10 mouse cellular contexts compared by ENCODE assay signal in the genomic region with DNA sequence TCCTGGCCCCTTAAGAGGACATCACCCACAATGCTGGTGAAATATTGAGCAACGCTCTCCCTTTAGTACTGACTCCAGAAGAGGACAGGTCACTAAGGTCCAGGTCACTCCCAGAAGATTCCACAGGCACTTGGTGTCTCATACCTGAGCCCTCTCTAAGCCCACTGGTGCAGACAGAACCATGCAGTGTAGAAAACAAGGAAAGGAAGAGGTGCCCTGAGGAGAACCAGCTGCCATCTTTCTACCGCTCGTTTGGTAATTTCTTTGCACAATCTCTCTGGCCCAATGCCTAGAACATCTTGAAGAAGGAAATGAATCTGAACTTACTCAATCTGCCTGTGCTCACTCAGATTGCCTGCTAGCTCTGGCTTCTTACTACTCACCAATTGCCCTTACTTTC. TPM values are rescaled to one million over a fixed set of nuclear protein-coding genes. Genes with fewer than 3 reads are reported as not detected.
DNase-seq lines count a peak whose midpoint lies in the region; ATAC-seq and TF ChIP-seq lines count a peak whose summit lies in the region.
"Had no signal": no experiment of that assay in that cellular context is flagged by ENCODE, and none has a peak within 500 bp of the region (broad histone marks: within the 10 kb centered on the region; RNA-seq: fewer than 3 reads in every experiment).

No protein-coding gene starts in this region.

- no peaks in the 10 kb centered on the region for H3K36me3 ChIP-seq in kidney, adult 2 months (ENCODE audit: control insufficient read depth, insufficient read depth, low read length)
- no peaks in the 10 kb centered on the region for H3K36me3 ChIP-seq in MEL (ENCODE audit: control insufficient read depth in 1 of 2, insufficient read depth in 2 of 2, low read length in 2 of 2)
- no peaks in the 10 kb centered on the region for H3K36me3 ChIP-seq in lung, embryonic 15.5 days

- no peak for TF ChIP-seq POLR2A in kidney, adult 2 months (IDR thresholded peaks at IDR 0.05; ENCODE audit: low read depth, low read length)
- TF ChIP-seq POLR2A in MEL (IDR thresholded peaks at IDR 0.05; ENCODE audit: control insufficient read depth in 1 of 2, insufficient read depth in 1 of 2, low read depth in 1 of 2, low read length in 2 of 2, poor library complexity in 1 of 2), result no peak

- TF ChIP-seq RAD21 in MEL (IDR thresholded peaks at IDR 0.05; ENCODE audit: low read depth, low read length), result no peak

- H3K4me3 ChIP-seq in kidney, adult 2 months (ENCODE audit: insufficient read depth, low read depth, low read length), result peak overlapping the region; percentile 38; the same call in 1 of the 2 replicates
- H3K4me3 ChIP-seq in MEL (ENCODE audit: control insufficient read depth in 1 of 2, insufficient read depth in 1 of 2, low read depth in 2 of 2, low read length in 2 of 2), result no peak overlapping the region
- H3K4me3 ChIP-seq in lung, embryonic 15.5 days, result no peak overlapping the region

- H3K9ac ChIP-seq in MEL (ENCODE audit: control insufficient read depth, low read depth, low read length, poor library complexity, severe bottlenecking), result no peak overlapping the region
- H3K9ac ChIP-seq in lung, embryonic 15.5 days, result no peak overlapping the region

- no peak for TF ChIP-seq EP300 in MEL (IDR thresholded peaks at IDR 0.05; ENCODE audit: low read depth in 1 of 2, low read length in 2 of 2)

- H3K4me2 ChIP-seq in lung, embryonic 15.5 days, result no peak overlapping the region

- TF ChIP-seq CTCF in kidney, adult 2 months (conservative IDR thresholded peaks at IDR 0.05; ENCODE audit: insufficient read depth, insufficient read length, low read depth, low read length), result no peak
- TF ChIP-seq CTCF in MEL (IDR thresholded peaks at IDR 0.05 in 2 of 3, conservative IDR thresholded peaks at IDR 0.05 in 1 of 3; ENCODE audit: control insufficient read depth in 1 of 3, insufficient read depth in 1 of 3, low read depth in 2 of 3, low read length in 3 of 3, poor library complexity in 1 of 3, severe bottlenecking in 1 of 3), result no peak

- DNase-seq in kidney, adult 2 months, result peak; percentile 71
- DNase-seq in kidney, postnatal 4 days, result no peak
- no peak for DNase-seq in MEL (ENCODE audit: low read depth, low spot score)
- peak; percentile 75 for DNase-seq in brain, adult 2 months (ENCODE audit: low read depth, low spot score)
- no peak for DNase-seq in yolk sac, embryonic 10.5 days (ENCODE audit: low spot score)
- no peak for DNase-seq in neural tube, embryonic 10.5 days (ENCODE audit: extremely low spot score, low spot score)
- DNase-seq in left cerebral cortex, adult 11 months (ENCODE audit: low spot score), result no peak
- DNase-seq: thymus, adult 18-20 months had no signal

- H3K79me2 ChIP-seq in MEL (ENCODE audit: control insufficient read depth, insufficient read depth, low read length, poor library complexity), result no peaks in the 10 kb centered on the region

- H3K9me3 ChIP-seq in MEL (replicated peaks; ENCODE audit: insufficient read depth, low read length), result no peaks in the 10 kb centered on the region
- H3K9me3 ChIP-seq in lung, embryonic 15.5 days, result no peaks in the 10 kb centered on the region

- peak; percentile 54; the same call in 1 of the 2 replicates for ATAC-seq in lung, embryonic 15.5 days (ENCODE audit: borderline replicate concordance, extremely low read depth, low FRiP score, low TSS enrichment)
- ATAC-seq: intestine, embryonic 16.5 days had no signal

- 52% methylated on average over 3 of the region's 3 CpGs for WGBS in kidney, adult 2 months
- WGBS in lung, embryonic 15.5 days, result 63% methylated on average over 3 of the region's 3 CpGs

- peak overlapping the region; percentile 54; the same call in 1 of the 2 replicates for H3K27ac ChIP-seq in kidney, adult 2 months (ENCODE audit: insufficient read depth, low read depth, low read length)
- no peak overlapping the region for H3K27ac ChIP-seq in MEL (ENCODE audit: control insufficient read depth, low read depth, low read length)
- peak overlapping the region; percentile 63 for H3K27ac ChIP-seq in lung, embryonic 15.5 days

- no peaks in the 10 kb centered on the region for H3K27me3 ChIP-seq in kidney, adult 2 months (replicated peaks; ENCODE audit: control insufficient read depth, insufficient read depth, low read length)
- H3K27me3 ChIP-seq in MEL (ENCODE audit: control insufficient read depth in 1 of 2, insufficient read depth in 2 of 2, low read length in 2 of 2), result no peaks in the 10 kb centered on the region
- H3K27me3 ChIP-seq in lung, embryonic 15.5 days, result no peaks in the 10 kb centered on the region

- peaks cover 6% of the 10 kb centered on the region; the same call in 1 of the 2 replicates for H3K4me1 ChIP-seq in kidney, adult 2 months (ENCODE audit: control insufficient read depth, insufficient read depth, low read length)
- no peaks in the 10 kb centered on the region for H3K4me1 ChIP-seq in MEL (ENCODE audit: control insufficient read depth in 1 of 2, insufficient read depth in 2 of 2, low read length in 2 of 2)
- H3K4me1 ChIP-seq in lung, embryonic 15.5 days, result peaks cover 17% of the 10 kb centered on the region

TF ChIP-seq in MEL, 35 proteins besides CTCF, POLR2A, EP300 and RAD21:
- peak; percentile 33; the same call in 1 of the 2 replicates for TF ChIP-seq RCOR1 (IDR thresholded peaks at IDR 0.05; ENCODE audit: low read depth, low read length)
- no peak for TF ChIP-seq USF2 (IDR thresholded peaks at IDR 0.05; ENCODE audit: borderline replicate concordance in 1 of 2, insufficient read depth in 1 of 2, low read depth in 1 of 2, low read length in 2 of 2)
- no peak for TF ChIP-seq MYB (IDR thresholded peaks at IDR 0.05; ENCODE audit: low read depth, low read length)
- TF ChIP-seq TCF12 (IDR thresholded peaks at IDR 0.05; ENCODE audit: low read depth, low read length), result no peak
- TF ChIP-seq TBP (IDR thresholded peaks at IDR 0.05; ENCODE audit: low read depth, low read length), result no peak
- TF ChIP-seq NELFE (IDR thresholded peaks at IDR 0.05; ENCODE audit: low read depth, low read length), result no peak
- no peak for TF ChIP-seq MEF2A (IDR thresholded peaks at IDR 0.05; ENCODE audit: extremely low read depth, insufficient replicate concordance, low read depth, low read length, poor library complexity, severe bottlenecking)
- TF ChIP-seq ETS1 (IDR thresholded peaks at IDR 0.05; ENCODE audit: low read depth, low read length), result no peak
- no peak for TF ChIP-seq MXI1 (IDR thresholded peaks at IDR 0.05; ENCODE audit: low read depth, low read length)

RNA-seq across cellular contexts. Expression of gene Xdh, which starts 2.0 kb away (rescaled TPM):
- 19.2 and 23.4 TPM in 2 replicates for polyA plus RNA-seq in kidney, adult 2 months (2012; rRNA removed)
- 2.0 TPM in 2 replicates for total RNA-seq in MEL (2012; rRNA removed)
- 10 to 100 TPM in 1 of 2 experiments, not detected in 1; 14.5 TPM for polyA plus RNA-seq in MEL (2012; ENCODE audit: insufficient read depth in 1 of 2, insufficient read length in 2 of 2, low read depth in 1 of 2, low replicate concordance in 2 of 2, missing spikeins in 1 of 2)
- 4.1 and 6.0 TPM in 2 replicates for polyA plus RNA-seq in lung, embryonic 15.5 days (2015; fragmentation: Nextera tagmentation; extraction: Ambion mirVana)

Comparison
In these comparisons a context has a peak if more than half of its experiments do, and no peak if none do; other contexts are left out.
1. DNase-seq: peak in kidney, adult 2 months (single experiment) and brain, adult 2 months (single experiment); none in kidney, postnatal 4 days (0 of 2), MEL (single experiment), yolk sac, embryonic 10.5 days (single experiment), neural tube, embryonic 10.5 days (single experiment) and left cerebral cortex, adult 11 months (single experiment).